Mouse (Mus musculus) kidney, adult 2 months (tissue): ENCODE measurements around the gene Vps4b. TPM values are rescaled to one million over a fixed set of nuclear protein-coding genes. Genes with fewer than 3 reads are reported as not detected.

Experiments
- DNase-seq: peaks from one replicate; pipeline ENCODE4 v3.0.0; 2021
- H3K27ac ChIP-seq: fragments of 200-500 bp; 2 replicates; pipeline ENCODE4 v1.5.1; 2012; ENCODE audit warnings: low read depth, low read length, control low read depth, inconsistent platforms; ENCODE audit not compliant: insufficient read depth
- H3K27me3 ChIP-seq: fragments of 200-500 bp; replicated peaks from 2 replicates; pipeline ENCODE4 v1.6.1; 2012; ENCODE audit warnings: mild to moderate bottlenecking, moderate library complexity, low read length, inconsistent platforms; ENCODE audit not compliant: control insufficient read depth, insufficient read depth
- H3K36me3 ChIP-seq: fragments of 200-500 bp; 2 replicates; pipeline ENCODE4 v1.6.1; 2012; ENCODE audit warnings: mild to moderate bottlenecking, moderate library complexity, low read length, inconsistent platforms; ENCODE audit not compliant: control insufficient read depth, insufficient read depth
- H3K4me1 ChIP-seq: fragments of 200-500 bp; 2 replicates; pipeline ENCODE4 v1.6.1; 2011; ENCODE audit warnings: low read length; ENCODE audit not compliant: control insufficient read depth, insufficient read depth
- H3K4me3 ChIP-seq: fragments of 200-500 bp; 2 replicates; pipeline ENCODE4 v1.5.1; 2011; ENCODE audit warnings: mild to moderate bottlenecking, low read depth, low read length, control low read depth; ENCODE audit not compliant: insufficient read depth
- CTCF ChIP-seq: fragments of 200-500 bp; conservative IDR thresholded peaks from 2 replicates; pipeline ENCODE4 v1.5.1; 2011; ENCODE audit warnings: low read depth, mild to moderate bottlenecking, control low read depth, low read length, moderate library complexity, mixed read lengths; ENCODE audit not compliant: insufficient read depth, insufficient read length
- POLR2A ChIP-seq: fragments of 200-500 bp; IDR thresholded peaks from one replicate; pipeline ENCODE4 v1.6.1; 2011; ENCODE audit warnings: low read depth, low read length, control low read depth
- WGBS: fragments of 180-500 bp; shearing (Covaris S2); methylation state at CpG from one replicate; pipeline ENCODE4 v1.1.7; 2018; 5-methylcytosine and 5-hydroxymethylcytosine counted together
- polyA plus RNA-seq: library from polyadenylated mRNA; depleted of rRNA; stranded (reverse); fragments of >200 nt; gene quantifications from 2 replicates; pipeline ENCODE4 v1.2.3, GENCODE M21; 2012

Gene Vps4b
- polyA plus RNA-seq, 1 experiment, result 16.0 TPM

GRCm38 (mm10) chr1:106799406-106799805 is 2.9 kb upstream of the Vps4b start:
- Histone ChIP-seq H3K27me3 (no peaks in the 10 kb centered on the region), H3K4me3 (no peak overlapping the region), H3K36me3 (no peaks in the 10 kb centered on the region), H3K4me1 (peaks cover 3% of the 10 kb centered on the region), H3K27ac (no peak overlapping the region)
- no peak for DNase-seq
- 48% methylated on average over 1 of the region's 1 CpGs for WGBS
- TF ChIP-seq POLR2A, result no peak

DNA sequence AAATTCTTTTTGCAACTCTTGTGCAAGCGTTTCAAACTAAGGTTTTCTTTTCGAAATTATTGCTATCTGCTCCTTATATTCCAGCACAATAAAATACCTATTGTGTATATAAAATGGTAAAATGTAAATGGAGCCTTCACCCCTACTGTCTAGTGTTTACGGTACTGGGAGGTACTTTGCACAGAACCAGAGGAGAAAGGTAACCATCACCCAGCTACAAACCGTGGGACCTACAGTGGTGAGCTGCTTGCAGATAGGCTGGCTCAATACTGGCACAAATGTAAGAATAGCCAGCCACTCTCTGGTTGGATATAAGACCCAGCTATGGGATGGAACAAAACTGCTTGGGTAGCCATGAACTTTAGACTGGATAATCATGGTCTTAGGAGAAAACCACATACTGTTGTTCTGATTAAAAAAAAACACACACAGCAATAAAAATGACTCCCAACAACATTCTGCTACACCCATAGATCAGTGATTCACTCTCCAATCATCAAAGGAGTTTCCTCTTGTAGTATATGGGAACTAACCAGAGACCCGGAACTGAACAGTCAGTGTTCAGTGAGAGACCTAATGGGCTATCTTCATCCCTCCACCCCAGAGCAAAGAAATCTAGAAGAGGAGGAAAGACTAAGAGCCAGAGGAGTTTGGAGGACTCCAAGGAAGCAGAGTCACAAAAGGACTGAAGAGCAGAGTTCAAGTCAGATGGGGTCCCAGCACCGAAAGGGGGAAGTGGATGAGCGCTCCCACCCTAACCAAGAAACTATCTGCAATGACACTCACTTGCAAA is 655 bp upstream of the Vps4b start:
- no peak for DNase-seq
- Histone ChIP-seq H3K4me1 (peaks cover 3% of the 10 kb centered on the region), H3K4me3 (peak overlapping the region; percentile 95; the same call in 1 of the 2 replicates), H3K36me3 (no peaks in the 10 kb centered on the region), H3K27me3 (no peaks in the 10 kb centered on the region), H3K27ac (no peak overlapping the region)
- WGBS, result 60% methylated on average over 7 of the region's 7 CpGs
- TF ChIP-seq POLR2A (no peak), CTCF (no peak)

GRCm38 (mm10) chr1:106795634-106796541 is 640 bp downstream of the Vps4b start:
- H3K4me1 ChIP-seq, result peaks cover 3% of the 10 kb centered on the region
- peak overlapping the region; percentile 80 for H3K27ac ChIP-seq
- peak; percentile 52 for DNase-seq
- TF ChIP-seq POLR2A, result no peak
- no peak for TF ChIP-seq CTCF
- no peaks in the 10 kb centered on the region for H3K36me3 ChIP-seq
- under 1% methylated on average over 51 of the region's 51 CpGs for WGBS
- no peaks in the 10 kb centered on the region for H3K27me3 ChIP-seq
- peak overlapping the region; percentile 95 for H3K4me3 ChIP-seq

GRCm38 (mm10) chr1:106774896-106775295 is 21.6 kb downstream of the Vps4b start:
- DNase-seq, result no peak
- Histone ChIP-seq H3K27ac (no peak overlapping the region), H3K4me3 (no peak overlapping the region), H3K4me1 (no peaks in the 10 kb centered on the region), H3K27me3 (no peaks in the 10 kb centered on the region), H3K36me3 (peaks cover 12% of the 10 kb centered on the region)
- TF ChIP-seq CTCF (no peak), POLR2A (no peak)
- WGBS, result 89% methylated on average over 4 of the region's 4 CpGs

DNA sequence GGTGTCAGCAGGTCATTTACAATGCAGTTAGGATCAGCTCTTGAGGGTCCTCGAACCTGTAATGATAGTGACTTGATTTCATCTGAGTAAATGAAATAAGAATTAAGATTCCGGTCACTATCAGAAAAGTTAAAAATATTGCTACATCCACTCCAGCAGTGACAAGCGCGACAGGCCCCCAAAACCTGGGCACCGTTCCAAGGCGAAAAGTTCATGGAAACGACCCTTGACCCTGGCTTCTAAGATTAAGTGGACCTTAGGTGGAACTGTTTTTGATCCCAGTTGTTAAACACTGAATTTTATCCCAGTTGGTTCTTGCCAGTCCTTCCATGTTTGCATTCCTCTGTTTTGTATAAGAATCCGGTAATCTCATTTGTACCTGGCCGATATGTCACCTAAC is 22.4 kb downstream of the Vps4b start:
- no peak for TF ChIP-seq CTCF
- no peak for TF ChIP-seq POLR2A
- no peak overlapping the region for H3K27ac ChIP-seq
- DNase-seq, result peak; percentile 7

GRCm38 (mm10) chr1:106768773-106769172 is 27.8 kb downstream of the Vps4b start:
- Histone ChIP-seq H3K27ac (no peak overlapping the region), H3K4me1 (no peaks in the 10 kb centered on the region), H3K4me3 (no peak overlapping the region), H3K36me3 (peaks cover 8% of the 10 kb centered on the region), H3K27me3 (no peaks in the 10 kb centered on the region)
- DNase-seq, result no peak
- TF ChIP-seq CTCF (no peak), POLR2A (no peak)

More for the DNA sequence above, 22.4 kb downstream of the Vps4b start:
- Histone ChIP-seq H3K4me1 (no peaks in the 10 kb centered on the region), H3K4me3 (no peak overlapping the region), H3K27me3 (no peaks in the 10 kb centered on the region), H3K36me3 (peaks cover 10% of the 10 kb centered on the region)
- WGBS, result 73% methylated on average over 9 of the region's 9 CpGs

DNA sequence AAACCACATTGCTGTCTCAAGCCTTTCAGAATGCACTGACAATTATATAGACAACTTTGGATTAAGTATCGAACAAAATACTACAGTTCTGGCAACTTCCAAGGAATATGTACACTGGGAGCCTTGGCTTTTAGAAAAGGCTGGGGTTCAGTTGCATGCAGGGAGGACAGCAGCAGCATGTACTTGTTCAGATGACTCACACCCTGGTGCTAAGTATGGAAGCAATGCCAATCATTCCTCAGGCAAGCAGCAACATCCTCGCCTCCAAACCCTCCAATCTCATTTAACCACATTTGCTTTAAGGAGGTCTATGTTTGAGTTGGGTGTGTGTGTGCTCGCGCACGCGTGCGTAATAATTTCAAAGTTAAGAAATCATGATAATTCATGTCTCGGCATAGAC is 30.8 kb downstream of the Vps4b start:
- DNase-seq, result no peak
- peaks cover 4% of the 10 kb centered on the region for H3K36me3 ChIP-seq
- WGBS, result 97% methylated on average over 8 of the region's 8 CpGs

More for the DNA sequence above, 30.8 kb downstream of the Vps4b start:
- no peaks in the 10 kb centered on the region for H3K4me1 ChIP-seq
- H3K27me3 ChIP-seq, result no peaks in the 10 kb centered on the region
- no peak overlapping the region for H3K27ac ChIP-seq
- no peak overlapping the region for H3K4me3 ChIP-seq
- no peak for TF ChIP-seq POLR2A
- no peak for TF ChIP-seq CTCF
